Mouse (Mus musculus): ENCODE data around the gene Cpsf4l.

The Cpsf4l gene

DNA sequence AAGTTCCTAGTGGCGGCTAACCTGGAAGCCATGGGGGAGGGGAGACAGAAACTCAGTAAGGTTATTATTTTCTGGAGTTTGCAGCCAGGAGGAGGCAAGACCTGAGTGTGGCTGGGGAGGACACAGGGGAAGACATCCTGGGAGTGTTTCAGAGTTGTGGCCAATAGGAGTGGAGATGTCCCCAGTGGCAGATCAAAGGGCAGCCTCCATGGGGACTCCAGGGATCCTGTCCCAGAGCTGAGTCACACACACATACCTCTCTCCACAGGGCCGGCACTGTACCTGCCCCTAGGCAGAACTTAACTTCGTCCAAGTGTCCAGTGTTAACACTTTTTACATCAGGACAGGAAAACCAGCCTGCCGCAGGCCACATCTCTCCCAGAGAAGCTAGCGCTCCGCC is 25.3 kb upstream of the Cpsf4l start:
- in situ Hi-C loops (cut with MboI), result no loop called here

GRCm38 (mm10) chr11:113733631-113734364 is 24.0 kb upstream of the Cpsf4l start:
- in situ Hi-C loops (cut with MboI), result no loop called here

DNA sequence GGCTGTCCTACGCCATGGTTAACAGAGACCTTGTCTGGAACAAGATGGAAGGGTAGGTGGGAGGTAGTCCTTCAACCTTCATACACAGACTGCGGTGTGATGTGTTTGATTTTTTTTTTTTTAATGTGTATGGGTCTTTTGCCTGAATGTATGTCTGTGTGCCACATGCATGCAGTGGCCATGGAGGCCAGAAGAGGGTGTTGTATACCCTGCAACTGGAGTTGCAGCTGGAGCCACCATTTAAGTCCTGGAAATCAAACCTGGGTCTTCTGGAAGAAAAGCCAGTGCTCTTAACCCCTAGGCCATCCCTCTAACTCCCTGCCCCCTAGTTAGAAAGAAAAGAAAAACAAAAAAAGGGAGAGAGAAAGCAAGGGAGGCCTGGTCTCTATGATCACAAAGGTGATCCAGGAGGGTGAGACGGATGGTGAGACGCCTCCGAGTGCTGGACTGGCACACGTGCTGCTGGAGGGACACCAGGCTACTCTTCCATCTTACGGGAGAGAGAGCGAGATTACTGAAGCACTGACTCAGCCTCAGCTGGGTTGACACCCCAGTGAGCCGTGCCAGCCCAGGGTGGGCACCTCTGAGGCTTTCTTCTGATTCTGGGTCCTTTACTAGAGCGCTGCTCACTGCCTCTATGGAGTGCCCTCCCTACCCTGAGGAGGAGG is 22.3 kb upstream of the Cpsf4l start:
- in situ Hi-C loops (cut with MboI), result no loop called here

- in situ Hi-C loops (cut with MboI), result no loop called here
These were observed 21.1 kb upstream of the Cpsf4l start for GRCm38 (mm10) chr11:113730879-113731278.

DNA sequence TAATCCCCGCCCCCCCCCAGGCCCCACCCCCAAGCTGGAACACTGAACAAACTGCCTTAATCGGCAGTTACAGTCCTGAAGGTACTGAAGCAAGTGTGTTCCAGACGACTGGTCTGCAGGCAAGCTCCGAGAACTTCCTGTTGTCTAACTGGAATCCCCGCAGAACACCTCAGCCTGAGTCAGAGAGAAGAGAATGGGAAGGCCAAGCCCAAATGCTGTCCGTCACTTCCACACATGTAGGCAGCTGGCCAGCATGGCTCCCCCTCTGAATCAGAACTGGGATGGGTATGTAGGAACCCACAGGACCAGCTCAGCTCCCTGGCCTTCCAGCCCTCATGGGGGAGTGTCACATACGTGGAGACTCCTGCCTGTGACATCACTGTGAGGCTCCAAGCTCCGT is 20.1 kb upstream of the Cpsf4l start:
- in situ Hi-C loops (cut with MboI), result no loop called here

GRCm38 (mm10) chr11:113729239-113729638 is 19.4 kb upstream of the Cpsf4l start:
- in situ Hi-C loops (cut with MboI), result no loop called here

GRCm38 (mm10) chr11:113727992-113728391 is 18.2 kb upstream of the Cpsf4l start:
- in situ Hi-C loops (cut with MboI), result no loop called here

DNA sequence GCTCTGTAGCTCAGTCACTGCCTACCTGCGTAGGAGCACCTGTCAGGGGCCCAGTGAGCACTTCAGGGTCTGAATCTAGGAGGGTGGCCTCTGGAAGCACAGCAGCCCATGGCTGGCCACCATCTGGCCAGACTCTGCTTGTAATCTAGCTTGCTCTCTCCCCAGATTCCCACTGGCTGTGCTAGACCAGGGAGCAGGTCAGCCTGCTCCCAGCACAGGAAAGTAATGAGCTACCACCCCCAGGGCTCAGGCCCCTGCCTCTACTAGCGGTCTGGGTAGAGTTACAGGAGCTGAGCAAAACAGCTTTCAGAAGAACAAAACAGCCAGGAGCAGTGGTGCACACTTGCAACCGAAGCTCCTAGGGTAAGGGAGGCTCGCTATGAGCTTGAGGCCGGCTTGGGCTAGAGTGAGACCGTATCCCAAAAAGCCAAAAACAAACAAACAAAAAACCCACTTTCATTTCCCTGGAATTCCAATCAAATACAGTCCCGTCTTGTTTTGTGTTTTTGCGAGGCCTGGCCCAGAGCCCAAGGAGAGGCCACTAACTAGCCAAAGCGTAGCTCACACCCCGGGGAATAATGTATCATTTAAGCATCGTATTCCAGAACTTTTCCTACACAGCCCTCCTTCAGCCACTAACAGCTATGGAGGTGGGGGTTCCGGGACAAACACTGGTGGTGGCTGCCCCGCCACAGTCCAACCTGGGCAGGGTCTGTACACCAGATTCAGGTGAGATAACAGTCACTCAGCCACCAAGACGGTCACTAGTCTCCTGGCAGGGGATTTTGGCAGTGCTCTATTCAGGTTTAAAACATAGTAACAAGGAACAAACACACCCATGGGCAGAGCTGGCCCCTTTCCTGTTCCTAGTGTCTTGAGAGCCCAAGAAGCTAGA is 17.4 kb upstream of the Cpsf4l start:
- in situ Hi-C loops (cut with MboI), result no loop called here

- in situ Hi-C loops (cut with MboI), result no loop called here
These were observed 15.6 kb upstream of the Cpsf4l start for GRCm38 (mm10) chr11:113725235-113726048.

DNA sequence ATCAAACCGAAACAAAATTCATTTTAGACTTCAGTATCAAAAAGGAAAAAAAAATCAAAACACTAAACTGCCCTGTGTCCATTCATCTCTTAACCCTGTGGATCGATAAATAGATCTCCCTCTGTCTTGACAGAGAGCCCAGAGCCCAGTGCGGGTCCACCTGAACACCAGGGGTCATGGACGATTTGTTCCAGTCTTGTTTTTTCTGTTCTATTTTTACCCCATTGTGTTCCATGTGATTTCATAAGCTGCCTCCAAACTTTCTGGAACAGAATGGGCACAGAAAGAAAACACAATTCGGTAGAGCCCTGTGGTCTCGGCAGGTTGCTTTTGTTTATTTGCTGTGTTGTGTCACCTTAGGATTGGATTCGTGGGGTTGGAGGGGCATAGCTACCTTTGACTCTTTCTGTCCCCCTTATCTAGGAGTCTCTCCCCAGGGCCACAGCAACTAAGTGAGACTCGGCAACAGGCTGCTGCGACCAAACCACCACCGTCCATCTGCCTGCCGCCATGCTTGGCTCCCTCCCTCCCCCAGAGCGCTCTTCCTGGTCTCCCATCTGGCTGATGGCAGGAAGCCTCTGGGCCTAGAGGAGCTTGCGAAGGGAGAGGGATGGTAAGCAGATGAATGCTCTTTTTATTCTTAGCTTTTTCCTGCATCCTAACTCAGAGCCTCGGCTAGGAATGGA is 12.7 kb upstream of the Cpsf4l start:
- in situ Hi-C loops (cut with MboI), result no loop called here

- in situ Hi-C loops (cut with MboI), result no loop called here
These were observed 8.1 kb upstream of the Cpsf4l start for GRCm38 (mm10) chr11:113717767-113718424.

DNA sequence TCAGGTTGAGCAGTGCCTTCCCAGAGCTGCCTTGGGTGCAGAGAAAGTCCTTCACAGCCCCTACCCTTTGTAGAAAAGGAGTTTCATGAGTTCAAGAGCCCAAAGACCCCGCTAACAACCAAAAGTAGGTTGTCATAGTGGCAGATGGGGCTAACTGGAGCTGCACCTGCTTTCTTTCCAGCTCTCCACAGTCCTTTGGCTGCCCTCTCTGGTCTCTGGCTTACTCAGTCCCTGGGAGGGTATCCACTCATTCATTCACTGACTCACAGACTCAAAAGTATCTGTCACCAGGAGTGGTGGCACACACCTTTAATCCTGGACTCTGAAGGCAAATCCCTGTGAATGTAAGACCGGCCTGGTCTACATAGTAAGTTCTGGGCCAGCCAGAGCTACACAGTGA is 6.3 kb upstream of the Cpsf4l start:
- in situ Hi-C loops (cut with MboI), result no loop called here

- in situ Hi-C loops (cut with MboI), result no loop called here
These were observed 5.4 kb upstream of the Cpsf4l start for GRCm38 (mm10) chr11:113715078-113715674.

GRCm38 (mm10) chr11:113711061-113711460 is 1.2 kb upstream of the Cpsf4l start:
- in situ Hi-C loops (cut with MboI), result no loop called here

GRCm38 (mm10) chr11:113710257-113710777 is 500 bp upstream of the Cpsf4l start:
- in situ Hi-C loops (cut with MboI), result no loop called here

DNA sequence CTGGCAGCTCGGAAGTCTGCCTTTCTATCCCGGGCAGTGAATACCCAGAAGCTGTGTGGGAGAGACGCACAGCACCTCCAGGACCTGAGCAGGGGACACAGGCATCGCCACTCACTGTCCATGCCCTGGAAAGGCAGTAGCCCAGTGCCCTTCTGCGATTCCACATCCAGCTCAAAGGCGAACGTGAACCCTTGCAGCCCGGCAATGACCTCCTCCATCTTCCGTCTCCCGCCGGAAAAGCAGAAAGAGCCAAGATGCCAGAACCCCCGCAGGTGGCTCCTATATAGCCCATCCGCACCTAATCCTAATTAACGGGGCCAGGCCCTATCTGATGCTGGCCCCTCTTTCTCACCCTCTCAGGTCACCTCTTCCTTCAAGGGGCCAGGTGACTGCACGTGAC is 545 bp downstream of the Cpsf4l start:
- in situ Hi-C loops (cut with MboI), result no loop called here

- in situ Hi-C loops (cut with MboI), result no loop called here
These were observed 1.1 kb downstream of the Cpsf4l start for GRCm38 (mm10) chr11:113708629-113709213.

- in situ Hi-C loops (cut with MboI), result no loop called here
These were observed 3.7 kb downstream of the Cpsf4l start for GRCm38 (mm10) chr11:113705966-113706652.

DNA sequence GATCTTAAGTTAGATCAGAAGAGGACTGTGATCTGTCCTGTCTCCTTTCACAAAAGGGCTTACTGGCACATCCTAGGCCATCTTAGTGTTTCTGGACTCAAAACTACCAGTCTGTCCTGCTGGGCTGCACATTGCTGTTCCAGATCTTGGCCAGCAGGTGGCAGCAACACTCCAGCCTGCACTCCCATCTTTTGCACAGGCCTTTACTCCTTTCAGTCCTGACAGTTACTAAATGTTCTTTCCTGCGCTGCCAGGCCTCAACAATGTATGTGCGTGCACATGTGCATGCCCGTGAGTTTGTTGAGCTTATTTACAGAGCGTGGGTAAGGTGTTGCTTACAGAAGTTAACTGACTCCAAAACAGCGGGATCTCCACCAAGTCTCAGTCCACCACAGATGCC is 6.1 kb downstream of the Cpsf4l start:
- in situ Hi-C loops (cut with MboI), result loop anchor here (5.0 kb wide), 1 partner anchor 109 kb away; no protein-coding TSS in a partner anchor

Data from mature B cell (primary cell).